Mouse (Mus musculus) heart, postnatal 0 days (tissue): ENCODE measurements around the gene Akap6. TPM values are rescaled to one million over a fixed set of nuclear protein-coding genes. Genes with fewer than 3 reads are reported as not detected.
A peak's percentile ranks its signal among the peaks of the same experiment; 100 is the strongest.

Experiments
- ATAC-seq: fragments of 200-750 bp; cut with Nextera tagmentation; 2 replicates; pipeline ENCODE4 v1.8.0; 2017; ENCODE audit warnings: low read depth, moderate number of reproducible peaks, moderate library complexity; ENCODE audit not compliant: insufficient read depth
- DNase-seq: peaks from one replicate; pipeline ENCODE4 v3.0.0-alpha.2; 2016; ENCODE audit warnings: low spot score
- H3K27ac ChIP-seq: fragments of 300-500 bp; sonication (generic); 2 replicates; pipeline ENCODE4 v1.5.1; 2014; ENCODE audit warnings: low read depth, mild to moderate bottlenecking
- H3K27me3 ChIP-seq: fragments of 300-500 bp; sonication (generic); 2 replicates; pipeline ENCODE4 v1.6.1; 2014; ENCODE audit warnings: low read length, mixed read lengths; ENCODE audit not compliant: control insufficient read depth, insufficient read depth
- H3K36me3 ChIP-seq: fragments of 300-500 bp; sonication (generic); replicated peaks from 2 replicates; pipeline ENCODE4 v1.6.1; 2014; ENCODE audit warnings: low read length, mixed read lengths; ENCODE audit not compliant: control insufficient read depth, insufficient read depth
- H3K4me1 ChIP-seq: fragments of 300-500 bp; sonication (generic); 2 replicates; pipeline ENCODE4 v1.6.1; 2014; ENCODE audit warnings: antibody characterized with exemption; ENCODE audit not compliant: control insufficient read depth, insufficient read depth
- H3K4me2 ChIP-seq: fragments of 300-500 bp; sonication (generic); 2 replicates; pipeline ENCODE4 v1.6.1; 2014; ENCODE audit warnings: low read depth, mild to moderate bottlenecking, low read length, moderate library complexity
- H3K4me3 ChIP-seq: fragments of 300-500 bp; sonication (generic); 2 replicates; pipeline ENCODE4 v1.5.1; 2014; ENCODE audit warnings: low read depth, low read length
- H3K9ac ChIP-seq: fragments of 300-500 bp; sonication (generic); replicated peaks from 2 replicates; pipeline ENCODE4 v1.6.1; 2014; ENCODE audit warnings: low read depth, low read length, mixed read lengths
- H3K9me3 ChIP-seq: fragments of 300-500 bp; sonication (generic); replicated peaks from 2 replicates; pipeline ENCODE4 v1.6.1; 2016; ENCODE audit warnings: low read length; ENCODE audit not compliant: control insufficient read depth
- CTCF ChIP-seq: IDR thresholded peaks from 2 replicates; pipeline ENCODE4 v1.5.1; 2016; ENCODE audit warnings: antibody characterized with exemption, control low read depth, low read depth
- EP300 ChIP-seq: IDR thresholded peaks from 2 replicates; pipeline ENCODE4 v1.6.1; 2016; ENCODE audit warnings: antibody characterized with exemption, low read depth
- WGBS: fragments of 180-500 bp; shearing (Covaris S2); extraction: QIAGEN DNeasy Blood & Tissue Kit; methylation state at CpG from one replicate; pipeline ENCODE4 v1.1.7; 2014; 5-methylcytosine and 5-hydroxymethylcytosine counted together
- polyA plus RNA-seq: library from polyadenylated mRNA; unstranded; fragments of >200 nt; fragmentation: Nextera tagmentation; extraction: Ambion mirVana; gene quantifications from 2 replicates; pipeline ENCODE4 v1.2.1, GENCODE M21; 2015
- total RNA-seq: library from RNA; depleted of rRNA; stranded (reverse); fragments of >200 nt; gene quantifications from 2 replicates; pipeline ENCODE4 v1.2.3, GENCODE M21; 2014; ENCODE audit warnings: low replicate concordance

The Akap6 gene
- total and polyA plus RNA-seq, 2 experiments from 2014 or later: 10.3 to 53.2 TPM

- TF ChIP-seq CTCF (no peak), EP300 (no peak)
- H3K27me3 ChIP-seq: no peaks in the 10 kb centered on the region
- peaks cover 14% of the 10 kb centered on the region for H3K36me3 ChIP-seq
- H3K4me3 ChIP-seq: no peak overlapping the region
- DNase-seq (no peak), ATAC-seq (no peak)
- no peaks in the 10 kb centered on the region for H3K4me1 ChIP-seq
- no peaks in the 10 kb centered on the region for H3K9me3 ChIP-seq
- H3K27ac ChIP-seq: no peak overlapping the region
- H3K9ac ChIP-seq: no peak overlapping the region
- 73% methylated on average over 13 of the region's 13 CpGs for WGBS
- H3K4me2 ChIP-seq: no peak overlapping the region
Observed at GRCm38 (mm10) chr12:52910345-52910744, 211.2 kb downstream of the Akap6 start.

DNA sequence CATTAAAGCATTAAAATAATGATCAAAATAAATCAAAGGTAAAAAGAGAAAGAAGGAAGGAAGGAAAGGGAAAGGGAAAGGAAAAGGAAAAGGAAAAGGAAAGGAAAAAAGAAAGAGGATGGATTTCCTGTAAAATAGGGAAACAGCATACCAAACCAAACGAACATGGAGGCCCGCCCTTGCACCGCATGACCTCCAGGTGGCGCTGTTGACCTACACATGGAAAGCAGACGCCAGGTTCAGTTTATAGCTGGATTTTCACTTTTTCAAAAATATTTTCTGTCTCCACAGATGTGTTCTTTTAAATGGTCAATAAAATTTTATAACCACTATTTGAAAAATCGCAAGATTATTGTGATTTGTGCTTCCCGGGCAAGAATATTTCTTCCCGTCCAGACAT lies 211.6 kb downstream of the Akap6 start:
- TF ChIP-seq CTCF (peak; percentile 83), EP300 (no peak)
- H3K27me3 ChIP-seq: no peaks in the 10 kb centered on the region
- ATAC-seq (no peak), DNase-seq (no peak)
- H3K4me2 ChIP-seq: no peak overlapping the region
- WGBS: 24% methylated on average over 8 of the region's 8 CpGs
- H3K9me3 ChIP-seq: no peaks in the 10 kb centered on the region
- peaks cover 15% of the 10 kb centered on the region for H3K36me3 ChIP-seq
- H3K4me3 ChIP-seq: no peak overlapping the region
- H3K4me1 ChIP-seq: no peaks in the 10 kb centered on the region
- H3K9ac ChIP-seq: no peak overlapping the region
- H3K27ac ChIP-seq: no peak overlapping the region

DNA sequence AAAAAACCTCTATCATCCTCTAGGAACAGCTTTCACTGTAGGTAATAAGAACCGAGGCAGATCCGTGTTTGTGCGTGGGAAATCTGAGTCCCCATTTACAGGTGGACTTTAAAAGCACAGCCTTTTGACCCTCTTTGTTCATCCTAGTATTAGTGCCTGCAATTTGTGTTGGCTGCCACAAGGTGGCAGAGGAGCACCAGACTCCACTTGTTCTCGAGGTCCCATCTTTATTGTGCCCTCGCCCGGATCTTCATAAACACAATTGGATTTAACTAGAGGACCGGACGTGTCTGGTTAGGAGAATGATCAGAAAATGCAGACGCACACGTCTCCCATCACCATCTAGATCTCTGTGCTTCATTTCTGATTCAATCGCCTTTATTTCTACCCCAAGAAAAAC lies 219.8 kb downstream of the Akap6 start:
- Histone ChIP-seq H3K4me3 (no peak overlapping the region), H3K36me3 (0 out of 2 replicates have a peak, but pooled peaks cover 7% of the 10 kb centered on the region), H3K27ac (no peak overlapping the region), H3K9ac (no peak overlapping the region), H3K4me1 (peaks cover 20% of the 10 kb centered on the region), H3K9me3 (no peaks in the 10 kb centered on the region), H3K4me2 (no peak overlapping the region), H3K27me3 (no peaks in the 10 kb centered on the region)
- DNase-seq (peak; percentile 52), ATAC-seq (no peak)
- TF ChIP-seq CTCF (peak; percentile 81), EP300 (no peak)
- 40% methylated on average over 11 of the region's 11 CpGs for WGBS

DNA sequence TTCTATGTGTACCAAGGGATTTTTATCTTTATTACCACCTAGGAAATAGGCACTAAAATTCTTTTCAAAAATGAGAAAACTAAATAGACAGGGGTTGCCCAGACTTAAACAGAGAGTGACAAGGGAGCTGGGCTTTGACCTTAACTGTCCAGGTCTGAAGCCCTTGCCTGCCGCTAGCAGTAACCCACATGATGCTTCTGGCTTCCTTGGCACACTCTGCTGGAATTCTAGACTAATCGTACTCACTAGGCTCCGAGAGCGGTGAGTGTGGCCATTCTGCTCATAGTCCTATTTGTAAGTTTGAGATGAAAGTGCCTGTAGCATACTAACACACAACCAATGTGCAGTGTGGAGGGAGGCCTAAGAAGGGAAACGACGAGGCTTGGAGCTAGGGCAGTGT lies 223.3 kb downstream of the Akap6 start:
- peak overlapping the region; percentile 75 for H3K27ac ChIP-seq
- WGBS: 35% methylated on average over 6 of the region's 6 CpGs
- ATAC-seq (peak; percentile 84), DNase-seq (peak; percentile 62)
- H3K27me3 ChIP-seq: no peaks in the 10 kb centered on the region
- no peaks in the 10 kb centered on the region for H3K36me3 ChIP-seq
- peak overlapping the region; percentile 31 for H3K4me2 ChIP-seq
- H3K9ac ChIP-seq: no peak overlapping the region
- no peak for TF ChIP-seq CTCF
- no peak for TF ChIP-seq EP300
- H3K4me3 ChIP-seq: no peak overlapping the region
- no peaks in the 10 kb centered on the region for H3K9me3 ChIP-seq
- H3K4me1 ChIP-seq: peaks cover 20% of the 10 kb centered on the region

DNA sequence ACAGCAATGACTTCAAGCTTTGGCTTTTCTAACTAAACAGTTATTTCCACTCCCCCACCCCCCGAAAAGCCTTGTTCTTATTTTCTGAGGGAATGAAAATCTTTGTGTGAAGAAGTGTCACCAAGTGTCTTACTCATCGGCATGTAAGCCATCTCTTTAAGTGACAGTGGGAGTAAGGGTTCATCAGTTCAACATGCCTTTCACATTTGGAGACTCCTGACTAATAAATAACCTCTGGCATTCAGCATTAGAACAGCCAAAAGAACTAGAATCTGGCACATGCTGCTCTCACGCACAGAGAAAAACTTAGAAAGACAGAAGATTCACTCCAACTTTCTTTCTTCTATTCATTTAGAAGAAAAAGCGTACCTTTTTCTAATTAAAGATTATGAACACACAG lies 226.3 kb downstream of the Akap6 start:
- Histone ChIP-seq H3K27me3 (no peaks in the 10 kb centered on the region), H3K36me3 (no peaks in the 10 kb centered on the region), H3K9ac (no peak overlapping the region), H3K9me3 (no peaks in the 10 kb centered on the region), H3K4me3 (no peak overlapping the region), H3K4me1 (peaks cover 20% of the 10 kb centered on the region), H3K27ac (no peak overlapping the region), H3K4me2 (no peak overlapping the region)
- no peak for TF ChIP-seq CTCF
- TF ChIP-seq EP300: no peak
- 74% methylated on average over 4 of the region's 4 CpGs for WGBS
- DNase-seq (no peak), ATAC-seq (no peak)

- Histone ChIP-seq H3K36me3 (peaks cover 5% of the 10 kb centered on the region; the same call in 1 of the 2 replicates), H3K9ac (no peak overlapping the region), H3K4me2 (no peak overlapping the region), H3K4me3 (no peak overlapping the region), H3K4me1 (no peaks in the 10 kb centered on the region), H3K27me3 (no peaks in the 10 kb centered on the region), H3K27ac (no peak overlapping the region), H3K9me3 (no peaks in the 10 kb centered on the region)
- 72% methylated on average over 7 of the region's 13 CpGs for WGBS
- no peak for ATAC-seq
- no peak for DNase-seq
- TF ChIP-seq EP300 (no peak), CTCF (no peak)
Observed at GRCm38 (mm10) chr12:52933832-52934231, 234.6 kb downstream of the Akap6 start.
